Mouse (Mus musculus) subcutaneous adipose tissue, adult 2 months (tissue): ENCODE data around the gene Gm6268. TPM values are rescaled to one million over a fixed set of nuclear protein-coding genes. Genes with fewer than 3 reads are reported as not detected.

Experiments used
- polyA plus RNA-seq: library from polyadenylated mRNA; depleted of rRNA; stranded (reverse); fragments of >200 nt; gene quantifications from 2 replicates; pipeline ENCODE4 v1.2.3, GENCODE M21; 2012; ENCODE audit warnings: low replicate concordance; rRNA removed

Gene Gm6268
- not detected in 2 replicates for polyA plus RNA-seq

GRCm38 (mm10) chrX:36400980-36401379 lies at the start of gene Gm6268:
Gene Gm6268 (plus strand): TSS chrX:36401280.

Other genes starting within 250 kb of the Gm6268 start
- gene Zcchc12, start 205.4 kb upstream of the Gm6268 start, polyA plus RNA-seq = 0.09 TPM in 1 of 2 replicates, not detected in the other
- 0.49 and 1.6 TPM in 2 replicates for gene Lonrf3, start 72.9 kb upstream of the Gm6268 start, polyA plus RNA-seq
- not detected in 2 replicates for gene Gm14569, start 90.5 kb downstream of the Gm6268 start, polyA plus RNA-seq
- gene Pgrmc1, start 196.9 kb downstream of the Gm6268 start, polyA plus RNA-seq = 93.2 and 104 TPM in 2 replicates
- gene Akap17b, start 244.1 kb downstream of the Gm6268 start, polyA plus RNA-seq = 0.85 and 0.91 TPM in 2 replicates